Mouse (Mus musculus) lung, adult 18-20 months (tissue): Measurements from ENCODE around the gene Abl2.
A peak's percentile ranks its signal among the peaks of the same experiment; 100 is the strongest.

ENCODE experiments used
- DNase-seq, 2 experiments: peaks; one replicate each; pipeline ENCODE4 v3.0.0; 2022; ENCODE audit warnings: mixed read lengths in 2 of 2

Gene Abl2

GRCm38 (mm10) chr1:156585512-156585911 is 26.9 kb downstream of the Abl2 start:
- DNase-seq: no peak

GRCm38 (mm10) chr1:156589811-156590305 is 31.3 kb downstream of the Abl2 start:
- DNase-seq: no peak

- no peak for DNase-seq
Measured at GRCm38 (mm10) chr1:156590357-156590756, 31.8 kb downstream of the Abl2 start.

- DNase-seq: no peak
Measured at GRCm38 (mm10) chr1:156593267-156593666, 34.7 kb downstream of the Abl2 start.

DNA sequence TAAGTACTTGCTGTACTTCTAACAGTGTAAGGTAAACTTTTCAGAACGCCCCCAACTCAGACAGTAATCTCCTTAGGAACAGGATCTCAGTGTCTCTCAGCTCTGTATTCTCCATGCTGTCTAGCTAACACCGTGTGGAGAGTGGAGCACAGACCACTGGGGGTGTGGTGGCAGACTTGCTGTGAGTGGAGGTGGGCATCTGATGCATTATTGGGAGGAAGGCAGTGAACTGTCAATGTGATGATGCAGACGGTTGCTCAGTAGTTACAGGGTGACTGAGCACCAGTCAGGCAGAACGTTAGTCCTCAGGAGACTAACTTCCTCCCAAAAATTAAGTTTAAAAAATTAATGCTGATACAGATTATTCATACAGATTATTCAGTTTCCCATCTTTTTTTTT is 38.5 kb downstream of the Abl2 start:
- DNase-seq: no peak

GRCm38 (mm10) chr1:156602545-156602944 is 44.0 kb downstream of the Abl2 start:
- no peak for DNase-seq

DNA sequence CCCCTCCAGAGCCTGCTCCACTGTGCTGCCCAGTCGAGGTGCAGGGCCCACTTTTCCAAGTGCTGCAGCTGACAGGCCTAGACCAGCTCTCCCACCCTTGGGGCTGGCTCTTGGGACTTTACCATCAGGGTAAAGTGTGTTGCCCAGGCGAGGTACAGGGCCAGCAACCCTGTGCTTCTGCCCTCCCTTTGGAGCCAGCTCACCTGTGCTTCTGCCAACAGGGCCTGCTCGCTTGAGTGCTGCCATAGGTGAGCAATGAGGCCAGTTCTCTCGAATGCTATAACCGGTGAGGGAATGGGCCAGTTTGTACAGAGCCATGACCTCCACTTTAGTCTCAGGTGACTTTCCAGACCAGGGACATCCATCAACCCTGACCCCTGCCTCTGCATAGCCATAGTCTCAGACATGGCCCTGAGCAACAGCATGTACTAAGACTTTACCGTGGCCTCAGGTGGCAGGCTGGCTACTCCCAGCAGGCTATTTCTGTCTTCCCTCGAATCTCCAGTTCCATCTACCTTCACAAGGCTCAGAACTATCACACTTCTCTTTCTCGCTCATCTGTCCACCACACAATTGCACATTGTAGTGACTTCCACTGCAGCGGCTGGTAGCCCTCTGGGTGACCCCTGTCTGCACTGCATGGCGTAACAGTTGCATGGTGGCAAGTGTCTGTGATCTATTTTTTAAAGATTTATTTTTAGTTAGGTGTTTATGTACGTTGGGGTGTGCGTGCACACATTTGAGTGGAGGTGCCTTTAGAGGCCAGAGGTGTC is 46.7 kb downstream of the Abl2 start:
- no peak for DNase-seq

DNA sequence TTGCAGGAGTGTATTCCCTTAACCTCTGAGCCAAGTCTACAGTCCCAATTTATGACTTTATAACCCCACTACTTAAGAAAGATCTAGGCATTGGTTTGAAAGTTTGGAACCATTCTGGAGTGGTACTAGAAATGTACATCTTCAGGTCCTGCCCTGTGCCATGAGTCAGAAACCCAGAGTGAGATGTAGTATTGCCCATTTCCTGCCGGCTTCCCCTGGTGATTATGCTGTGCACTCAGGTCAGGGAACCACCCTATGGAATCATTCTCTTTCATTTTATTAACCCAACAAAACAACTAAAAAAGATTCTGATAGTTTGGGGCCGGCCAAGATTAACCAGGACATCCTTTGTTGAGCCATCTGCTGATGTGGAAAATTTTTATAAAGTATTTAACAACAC is 47.4 kb downstream of the Abl2 start:
- no peak for DNase-seq

- DNase-seq: no peak
Measured at GRCm38 (mm10) chr1:156608496-156608895, 49.9 kb downstream of the Abl2 start.

GRCm38 (mm10) chr1:156610257-156610656 is 51.7 kb downstream of the Abl2 start:
- DNase-seq: no peak

DNA sequence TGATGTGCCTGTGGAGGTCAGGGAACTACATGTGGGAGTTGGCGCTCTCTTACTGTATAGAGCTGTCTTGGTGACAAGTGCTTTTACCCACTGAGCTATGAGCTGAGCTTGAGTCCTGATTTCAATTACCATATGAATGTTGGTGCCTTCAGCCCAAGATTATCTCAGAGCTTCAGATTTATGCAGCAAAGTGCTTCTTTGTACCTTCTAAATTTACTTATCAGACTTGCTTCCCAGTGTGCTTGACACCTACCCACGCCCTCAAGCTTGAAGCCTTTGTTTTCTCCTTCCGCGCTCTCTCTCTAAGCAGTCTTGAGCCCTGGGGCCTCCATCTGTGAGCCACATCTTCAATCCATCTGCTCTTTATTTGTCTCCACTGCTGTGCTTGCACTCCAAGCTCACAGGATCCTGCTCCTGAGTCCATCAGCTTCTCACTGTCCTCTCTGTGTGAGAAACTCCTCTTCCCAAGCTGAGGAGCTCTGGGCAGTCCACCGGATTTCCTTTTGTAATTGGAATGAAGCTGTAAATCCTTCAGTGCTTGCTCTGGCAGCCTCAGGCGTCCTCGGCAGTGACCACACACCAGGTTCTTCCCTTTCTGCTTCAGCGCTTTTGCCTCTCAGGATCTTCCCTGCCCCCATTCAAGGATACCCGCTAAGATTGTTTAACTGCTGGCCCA is 55.4 kb downstream of the Abl2 start:
- no peak for DNase-seq

DNA sequence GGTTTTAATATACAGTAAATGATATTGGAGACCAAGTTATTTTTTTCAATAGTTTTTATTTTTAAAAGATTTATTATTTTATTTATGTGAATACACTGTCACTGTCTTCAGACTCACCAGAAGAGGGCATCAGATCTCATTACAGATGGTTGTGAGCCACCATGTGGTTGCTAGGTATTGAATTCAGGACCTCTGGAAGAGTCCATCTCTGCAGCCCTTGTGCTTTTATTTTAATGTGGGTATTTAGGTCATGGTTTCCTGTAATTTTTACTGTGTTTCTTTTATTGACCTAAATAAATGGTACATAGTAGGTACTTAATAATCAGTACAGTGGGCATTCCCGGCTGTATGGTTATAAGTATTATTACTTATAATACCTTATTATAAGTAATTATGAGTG is 56.1 kb downstream of the Abl2 start:
- DNase-seq: no peak

DNA sequence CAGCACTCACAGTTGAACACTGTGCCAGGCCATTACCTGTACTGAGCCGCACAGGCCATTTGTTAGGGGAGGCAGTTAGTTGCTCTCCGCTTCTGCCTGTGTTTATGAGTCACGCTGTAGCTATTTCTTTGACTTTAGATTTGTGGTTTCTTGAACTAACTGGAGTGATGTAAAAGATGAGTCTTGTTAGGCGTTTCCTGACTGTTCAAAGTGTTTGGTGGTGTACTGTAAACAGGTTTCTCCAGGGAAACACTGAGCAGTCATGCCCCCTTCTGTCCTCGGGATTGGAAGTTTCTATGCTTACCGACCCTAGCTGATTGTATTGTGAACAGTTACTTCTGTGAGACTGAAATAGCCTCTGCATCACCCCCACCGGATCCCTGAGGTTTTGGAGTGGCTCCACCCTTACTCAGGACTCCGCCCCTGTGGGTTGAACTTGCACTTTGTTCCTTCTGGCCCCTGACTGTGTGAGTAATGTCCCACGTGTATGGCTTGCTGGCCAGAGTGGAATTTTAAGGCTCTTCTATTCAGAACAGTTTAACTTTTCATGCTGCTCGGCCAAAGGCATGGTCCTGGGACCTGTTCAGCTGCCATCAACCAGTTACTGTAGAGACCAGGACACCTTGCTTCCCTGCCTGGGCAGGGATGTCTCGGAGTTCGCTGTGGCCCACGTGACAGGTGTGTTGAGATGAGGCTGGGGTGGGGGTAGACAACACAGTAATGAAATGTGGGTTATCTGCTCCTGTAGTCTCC is 57.0 kb downstream of the Abl2 start:
- peak; percentile 87 to 90 for DNase-seq

DNA sequence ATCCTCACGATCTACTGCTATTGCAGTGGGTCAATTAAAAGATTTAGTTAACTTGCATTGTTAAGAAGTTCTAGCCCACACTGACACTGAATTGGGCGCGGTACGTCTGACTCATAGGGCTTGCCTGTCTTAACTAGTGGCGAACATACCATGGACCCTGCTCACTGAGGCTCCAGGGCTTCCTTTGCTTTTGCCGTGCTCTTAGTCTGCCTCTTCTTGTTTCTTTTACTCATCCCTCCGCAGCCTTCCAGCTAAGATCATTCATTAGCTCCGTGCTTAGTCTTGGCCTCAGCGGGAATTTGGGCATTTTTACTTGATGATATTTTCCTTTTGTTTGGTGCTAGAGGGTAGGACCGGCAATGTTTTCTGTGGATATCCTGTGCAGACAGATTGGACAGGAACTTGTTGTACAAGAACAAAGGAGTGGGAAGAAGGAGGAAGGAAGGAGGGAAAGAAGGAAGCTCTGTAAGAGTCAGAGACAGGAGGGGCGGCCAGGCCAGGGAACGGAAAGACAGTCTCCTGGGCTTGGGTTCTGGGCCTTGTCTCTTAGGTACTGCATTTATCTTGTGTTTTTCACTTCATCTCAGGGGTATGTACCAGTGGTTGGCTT is 58.5 kb downstream of the Abl2 start:
- no peak for DNase-seq

DNA sequence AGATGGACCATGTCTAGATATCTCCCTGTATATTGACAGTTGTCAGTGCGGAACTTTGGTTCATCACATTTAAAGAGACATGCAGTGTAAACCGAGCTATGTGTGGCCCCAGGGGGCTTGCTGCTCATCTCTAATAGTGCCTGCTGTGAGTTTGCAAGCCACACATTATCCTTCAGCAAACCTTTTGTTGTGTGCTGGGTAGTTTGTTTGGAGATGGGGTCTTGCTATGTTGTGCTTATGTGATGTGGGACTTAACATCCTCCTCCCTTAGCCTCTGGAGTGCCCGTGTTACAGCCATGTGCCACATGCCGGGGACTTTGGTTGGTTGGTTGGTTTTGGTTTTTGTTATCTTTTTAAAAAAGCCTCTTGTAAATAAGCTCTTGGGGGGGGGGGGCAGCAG is 59.2 kb downstream of the Abl2 start:
- DNase-seq: no peak

GRCm38 (mm10) chr1:156620292-156620909 is 61.8 kb downstream of the Abl2 start:
- no peak for DNase-seq

DNA sequence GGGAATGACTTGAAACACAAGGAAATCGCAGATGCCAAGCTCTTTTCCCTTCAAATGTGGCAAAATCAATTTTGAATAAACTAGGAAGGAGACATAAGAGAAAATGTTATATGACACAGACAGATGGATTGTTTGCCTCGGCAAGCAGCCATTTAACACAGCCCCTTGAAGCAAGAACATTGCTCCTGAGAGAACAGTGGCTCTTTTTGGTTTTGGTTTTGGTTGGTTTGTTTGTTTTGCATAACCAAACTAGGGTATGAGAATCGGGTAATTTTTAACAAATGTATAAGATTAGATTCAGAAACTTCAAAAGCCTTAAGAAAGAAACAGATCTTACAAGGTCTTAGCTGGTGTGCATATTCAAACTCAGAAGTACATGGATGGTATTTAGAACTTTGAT is 62.4 kb downstream of the Abl2 start:
- no peak for DNase-seq

DNA sequence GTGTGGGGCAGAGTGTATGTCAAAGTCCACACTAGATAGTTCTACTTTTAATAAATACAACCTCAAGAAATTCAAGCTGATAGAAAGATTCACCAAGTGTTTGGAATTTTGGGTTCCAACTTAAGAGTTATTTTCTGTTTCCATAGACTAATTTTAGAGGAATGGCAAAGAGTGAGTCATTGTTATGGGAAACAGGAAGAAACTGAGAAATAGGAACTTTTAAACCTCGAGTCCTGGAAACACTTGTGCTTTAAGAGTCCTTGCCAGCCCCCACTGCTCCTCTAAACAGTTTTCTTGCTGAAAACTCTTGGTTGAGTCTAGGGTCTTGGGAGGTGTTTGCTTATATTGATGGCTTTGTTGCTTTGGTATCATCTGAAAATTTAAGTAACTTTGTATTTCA is 65.6 kb downstream of the Abl2 start:
- no peak for DNase-seq

DNA sequence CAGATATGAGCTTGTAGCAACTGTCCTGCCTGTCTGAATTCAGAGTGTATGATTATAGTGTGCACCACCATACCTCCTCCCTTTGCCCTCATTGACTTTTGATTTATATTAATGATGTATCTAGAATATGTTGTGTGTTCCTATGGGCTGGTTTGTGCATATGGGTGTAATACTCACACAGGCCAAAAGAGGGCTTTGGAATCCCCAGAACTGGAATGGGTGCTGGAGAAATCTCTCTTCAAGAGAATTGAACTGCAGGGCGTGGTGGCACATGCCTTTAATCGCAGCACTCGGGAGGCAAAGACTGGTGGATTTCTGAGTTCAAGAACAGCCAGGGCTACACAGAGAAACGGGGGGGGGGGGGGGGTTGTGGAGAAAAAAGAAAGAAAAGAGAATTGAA is 68.1 kb downstream of the Abl2 start:
- DNase-seq: no peak

- no peak for DNase-seq
Measured at GRCm38 (mm10) chr1:156629984-156630383, 71.4 kb downstream of the Abl2 start.

GRCm38 (mm10) chr1:156630965-156631364 is 72.4 kb downstream of the Abl2 start:
- no peak for DNase-seq

GRCm38 (mm10) chr1:156633095-156633494 is 74.5 kb downstream of the Abl2 start:
- no peak for DNase-seq

GRCm38 (mm10) chr1:156635148-156635547 is 76.6 kb downstream of the Abl2 start:
- no peak for DNase-seq
